Mouse (Mus musculus): Measurements from ENCODE around the gene Dnajb8. TPM values are rescaled to one million over a fixed set of nuclear protein-coding genes. Genes with fewer than 3 reads are reported as not detected.
A peak's percentile ranks its signal among the peaks of the same experiment; 100 is the strongest.

The Dnajb8 gene
- total and polyA plus RNA-seq, 2 experiments from 2014 or later: not detected

GRCm38 (mm10) chr6:88194053-88194977, 27.8 kb upstream of the Dnajb8 start:
- Histone ChIP-seq H3K27me3 (ENCODE audit: insufficient read depth, low read length) (peaks cover 55% of the 10 kb centered on the region), H3K4me1 (ENCODE audit: insufficient read depth, low read length) (0 out of 2 replicates have a peak, but pooled peaks cover 2% of the 10 kb centered on the region), H3K36me3 (ENCODE audit: insufficient read depth, low read length) (no peaks in the 10 kb centered on the region), H3K4me2 (ENCODE audit: low read depth, low read length, poor library complexity, severe bottlenecking) (peak overlapping the region; percentile 51), H3K4me3 (ENCODE audit: low read depth, low read length) (peak overlapping the region; percentile 36), H3K9me3 (ENCODE audit: low read length) (no peaks in the 10 kb centered on the region), H3K27ac (ENCODE audit: low read depth, low read length) (peak overlapping the region; percentile 47), H3K9ac (replicated peaks; ENCODE audit: low read length, poor library complexity, severe bottlenecking) (peak overlapping the region; percentile 55)
- no peak for ATAC-seq (ENCODE audit: low FRiP score)
- TF ChIP-seq CTCF (IDR thresholded peaks at IDR 0.05): no peak
- 1% methylated on average over 58 of the region's 58 CpGs for WGBS
- no peak for DNase-seq (ENCODE audit: low spot score)

GRCm38 (mm10) chr6:88194978-88195325, 27.1 kb upstream of the Dnajb8 start:
- H3K27ac ChIP-seq (ENCODE audit: low read depth, low read length): no peak overlapping the region
- DNase-seq (ENCODE audit: low spot score): no peak
- ATAC-seq (ENCODE audit: low FRiP score): no peak
- H3K4me3 ChIP-seq (ENCODE audit: low read depth, low read length): peak overlapping the region; percentile 36
- TF ChIP-seq CTCF (IDR thresholded peaks at IDR 0.05): no peak
- H3K9ac ChIP-seq (replicated peaks; ENCODE audit: low read length, poor library complexity, severe bottlenecking): 0 out of 2 replicates have a peak overlapping the region, but pooled peaks have one; percentile 24
- H3K36me3 ChIP-seq (ENCODE audit: insufficient read depth, low read length): no peaks in the 10 kb centered on the region
- no peaks in the 10 kb centered on the region for H3K9me3 ChIP-seq (ENCODE audit: low read length)
- 4% methylated on average over 7 of the region's 7 CpGs for WGBS
- peak overlapping the region; percentile 51 for H3K4me2 ChIP-seq (ENCODE audit: low read depth, low read length, poor library complexity, severe bottlenecking)
- no peaks in the 10 kb centered on the region for H3K4me1 ChIP-seq (ENCODE audit: insufficient read depth, low read length)
- H3K27me3 ChIP-seq (ENCODE audit: insufficient read depth, low read length): peaks cover 61% of the 10 kb centered on the region

GRCm38 (mm10) chr6:88196054-88196732, 25.9 kb upstream of the Dnajb8 start:
- peak overlapping the region; percentile 49 for H3K4me2 ChIP-seq (ENCODE audit: low read depth, low read length, poor library complexity, severe bottlenecking)
- ATAC-seq (ENCODE audit: low FRiP score) (no peak), DNase-seq (ENCODE audit: low spot score) (no peak)
- H3K36me3 ChIP-seq (ENCODE audit: insufficient read depth, low read length): no peaks in the 10 kb centered on the region
- H3K9ac ChIP-seq (replicated peaks; ENCODE audit: low read length, poor library complexity, severe bottlenecking): peak overlapping the region; percentile 39; the same call in 1 of the 2 replicates
- peaks cover 69% of the 10 kb centered on the region for H3K27me3 ChIP-seq (ENCODE audit: insufficient read depth, low read length)
- WGBS: 2% methylated on average over 33 of the region's 33 CpGs
- no peaks in the 10 kb centered on the region for H3K4me1 ChIP-seq (ENCODE audit: insufficient read depth, low read length)
- H3K27ac ChIP-seq (ENCODE audit: low read depth, low read length): no peak overlapping the region
- H3K4me3 ChIP-seq (ENCODE audit: low read depth, low read length): peak overlapping the region; percentile 32
- H3K9me3 ChIP-seq (ENCODE audit: low read length): no peaks in the 10 kb centered on the region
- TF ChIP-seq CTCF (IDR thresholded peaks at IDR 0.05): no peak

- peaks cover 69% of the 10 kb centered on the region for H3K27me3 ChIP-seq (ENCODE audit: insufficient read depth, low read length)
- H3K9me3 ChIP-seq (ENCODE audit: low read length): no peaks in the 10 kb centered on the region
- no peak overlapping the region for H3K27ac ChIP-seq (ENCODE audit: low read depth, low read length)
- TF ChIP-seq CTCF (IDR thresholded peaks at IDR 0.05): no peak
- peak overlapping the region; percentile 39; the same call in 1 of the 2 replicates for H3K9ac ChIP-seq (replicated peaks; ENCODE audit: low read length, poor library complexity, severe bottlenecking)
- peak overlapping the region; percentile 49 for H3K4me2 ChIP-seq (ENCODE audit: low read depth, low read length, poor library complexity, severe bottlenecking)
- ATAC-seq (ENCODE audit: low FRiP score): no peak
- no peaks in the 10 kb centered on the region for H3K4me1 ChIP-seq (ENCODE audit: insufficient read depth, low read length)
- peak overlapping the region; percentile 32 for H3K4me3 ChIP-seq (ENCODE audit: low read depth, low read length)
- no peaks in the 10 kb centered on the region for H3K36me3 ChIP-seq (ENCODE audit: insufficient read depth, low read length)
- no peak for DNase-seq (ENCODE audit: low spot score)
- WGBS: 1% methylated on average over 42 of the region's 44 CpGs
These were observed 25.2 kb upstream of the Dnajb8 start for GRCm38 (mm10) chr6:88196733-88197312.

- no peaks in the 10 kb centered on the region for H3K4me1 ChIP-seq (ENCODE audit: insufficient read depth, low read length)
- no peaks in the 10 kb centered on the region for H3K36me3 ChIP-seq (ENCODE audit: insufficient read depth, low read length)
- H3K4me3 ChIP-seq (ENCODE audit: low read depth, low read length): peak overlapping the region; percentile 38
- no peak for TF ChIP-seq CTCF (IDR thresholded peaks at IDR 0.05)
- H3K27me3 ChIP-seq (ENCODE audit: insufficient read depth, low read length): peaks cover 69% of the 10 kb centered on the region
- DNase-seq (ENCODE audit: low spot score) (no peak), ATAC-seq (ENCODE audit: low FRiP score) (no peak)
- 1% methylated on average over 31 of the region's 39 CpGs for WGBS
- H3K9me3 ChIP-seq (ENCODE audit: low read length): no peaks in the 10 kb centered on the region
- H3K27ac ChIP-seq (ENCODE audit: low read depth, low read length): no peak overlapping the region
- H3K4me2 ChIP-seq (ENCODE audit: low read depth, low read length, poor library complexity, severe bottlenecking): peak overlapping the region; percentile 61
- H3K9ac ChIP-seq (replicated peaks; ENCODE audit: low read length, poor library complexity, severe bottlenecking): peak overlapping the region; percentile 39; the same call in 1 of the 2 replicates
These were observed 24.6 kb upstream of the Dnajb8 start for GRCm38 (mm10) chr6:88197313-88198069.

Measured in midbrain, postnatal 0 days (tissue).